Mouse (Mus musculus): ENCODE data around the gene Slc38a9. TPM values are rescaled to one million over a fixed set of nuclear protein-coding genes. Genes with fewer than 3 reads are reported as not detected.

Gene Slc38a9
- polyA plus RNA-seq, 1 experiment from 2014 or later = 11.2 TPM

DNA sequence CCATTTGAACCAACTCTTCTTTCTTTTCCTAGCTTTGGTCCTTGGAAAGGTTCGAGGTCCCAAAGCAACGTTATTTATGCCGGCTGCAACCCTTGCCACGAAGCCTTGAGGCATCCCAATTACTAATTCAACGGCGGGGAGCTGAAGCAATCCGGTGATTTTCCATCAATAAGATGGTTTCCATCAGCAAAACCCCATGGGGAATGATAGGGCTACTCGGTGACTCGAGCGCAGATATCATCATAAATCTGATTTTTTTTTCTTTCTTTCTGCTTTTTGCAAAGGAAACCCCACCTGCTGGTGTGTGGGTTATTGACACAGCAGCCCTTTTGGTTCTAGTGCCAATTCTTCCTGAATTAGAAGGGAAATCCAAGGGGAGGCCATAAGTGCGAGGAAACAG lies 111.7 kb downstream of the Slc38a9 start:
- H3K27me3 ChIP-seq = no peaks in the 10 kb centered on the region
- 67% methylated on average over 11 of the region's 11 CpGs for WGBS
- peaks cover 20% of the 10 kb centered on the region for H3K4me1 ChIP-seq (replicated peaks)
- H3K36me3 ChIP-seq = no peaks in the 10 kb centered on the region
- no peak overlapping the region for H3K27ac ChIP-seq
- ATAC-seq (replicated peaks; ENCODE audit: insufficient number of reproducible peaks, insufficient read depth, low FRiP score, low read depth) = no peak
- H3K4me2 ChIP-seq = no peak overlapping the region
- no peak overlapping the region for H3K9ac ChIP-seq
- H3K4me3 ChIP-seq = no peak overlapping the region
- peaks cover 3% of the 10 kb centered on the region; the same call in 1 of the 2 replicates for H3K9me3 ChIP-seq (replicated peaks)

DNA sequence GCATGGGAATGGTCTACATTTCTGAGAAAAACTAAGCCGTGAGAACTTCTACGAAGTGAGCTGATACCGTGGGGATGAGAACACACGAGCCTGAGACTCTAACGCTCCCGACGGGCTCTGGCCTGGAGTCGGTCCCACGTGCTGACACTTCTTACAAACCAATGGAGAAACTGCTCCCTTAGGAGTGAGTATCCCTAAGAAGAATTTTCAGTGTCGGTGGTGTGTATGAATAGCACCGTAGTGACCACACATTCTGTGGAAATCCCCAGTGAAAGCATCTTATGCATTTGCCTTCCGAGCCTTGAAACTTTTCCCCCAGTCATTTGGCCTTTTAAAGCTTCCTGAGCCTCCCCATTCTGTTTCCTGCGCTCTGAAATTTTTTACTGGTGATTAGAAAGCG lies 112.3 kb downstream of the Slc38a9 start:
- Histone ChIP-seq H3K36me3 (no peaks in the 10 kb centered on the region), H3K27me3 (no peaks in the 10 kb centered on the region), H3K27ac (no peak overlapping the region; the same call in 1 of the 2 replicates), H3K4me2 (no peak overlapping the region), H3K4me1 (replicated peaks) (peaks cover 20% of the 10 kb centered on the region), H3K9ac (no peak overlapping the region), H3K9me3 (replicated peaks) (no peaks in the 10 kb centered on the region), H3K4me3 (no peak overlapping the region)
- WGBS = 64% methylated on average over 14 of the region's 14 CpGs
- no peak for ATAC-seq (replicated peaks; ENCODE audit: insufficient number of reproducible peaks, insufficient read depth, low FRiP score, low read depth)

DNA sequence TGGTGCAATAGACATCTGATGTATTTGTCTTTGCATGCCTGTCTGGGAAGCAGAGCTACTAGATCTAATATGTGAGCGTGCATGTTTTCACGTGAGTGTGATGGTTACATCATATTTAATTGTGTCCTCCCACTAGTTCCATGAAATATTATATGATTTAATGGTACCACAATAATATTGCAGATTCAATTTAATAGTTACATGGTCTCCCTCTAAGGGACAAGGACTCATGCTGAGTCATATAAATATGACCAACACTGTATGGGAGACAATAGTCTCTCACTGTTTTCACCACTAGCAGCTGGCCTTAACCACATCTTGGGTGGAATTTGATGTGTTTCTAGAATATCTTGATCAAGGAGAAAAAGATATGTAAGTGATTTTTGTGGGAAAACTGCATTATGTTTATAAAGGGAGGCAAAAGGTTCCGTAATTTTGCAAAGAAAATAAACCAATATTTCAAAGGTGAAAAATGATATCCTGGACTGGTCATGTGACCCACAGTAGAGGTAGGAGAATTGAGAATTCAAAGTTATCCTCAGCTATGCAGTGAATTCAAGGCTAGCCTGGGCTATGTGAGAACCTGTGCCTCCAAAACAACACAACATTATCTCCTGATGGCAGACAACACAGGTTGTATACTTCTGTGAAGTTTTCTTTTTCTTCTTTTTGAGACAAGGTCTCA lies 113.6 kb downstream of the Slc38a9 start:
- no peak overlapping the region for H3K27ac ChIP-seq
- no peaks in the 10 kb centered on the region for H3K36me3 ChIP-seq
- 87% methylated on average over 3 of the region's 3 CpGs for WGBS
- H3K9ac ChIP-seq = no peak overlapping the region
- no peak overlapping the region for H3K4me3 ChIP-seq
- H3K4me1 ChIP-seq (replicated peaks) = peaks cover 20% of the 10 kb centered on the region
- H3K27me3 ChIP-seq = no peaks in the 10 kb centered on the region
- ATAC-seq (replicated peaks; ENCODE audit: insufficient number of reproducible peaks, insufficient read depth, low FRiP score, low read depth) = no peak
- H3K9me3 ChIP-seq (replicated peaks) = no peaks in the 10 kb centered on the region
- no peak overlapping the region for H3K4me2 ChIP-seq

DNA sequence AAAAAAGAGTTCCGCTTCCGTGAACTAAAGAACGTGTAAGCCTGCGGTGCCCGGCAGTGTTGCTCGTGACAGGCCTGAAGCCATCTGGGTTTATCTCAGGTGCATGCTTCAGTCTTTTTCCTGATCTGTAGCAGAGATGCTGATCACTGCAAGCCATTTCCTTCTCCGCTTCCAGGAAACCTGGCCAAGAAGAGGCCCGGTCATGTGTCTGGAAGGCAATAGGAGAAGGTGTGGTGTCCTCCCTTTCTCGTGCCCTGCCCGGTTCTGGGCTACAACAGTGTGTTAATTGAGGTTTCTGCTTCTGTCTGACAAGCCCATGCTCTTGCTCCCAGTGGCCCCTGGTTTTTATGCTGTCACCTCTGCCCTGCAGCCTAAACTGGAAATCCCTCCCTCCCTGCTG lies 115.3 kb downstream of the Slc38a9 start:
- Histone ChIP-seq H3K27me3 (no peaks in the 10 kb centered on the region), H3K9ac (no peak overlapping the region), H3K4me3 (no peak overlapping the region), H3K27ac (no peak overlapping the region), H3K9me3 (replicated peaks) (no peaks in the 10 kb centered on the region), H3K4me2 (no peak overlapping the region), H3K36me3 (no peaks in the 10 kb centered on the region), H3K4me1 (replicated peaks) (peaks cover 17% of the 10 kb centered on the region)
- WGBS = 82% methylated on average over 10 of the region's 10 CpGs
- ATAC-seq (replicated peaks; ENCODE audit: insufficient number of reproducible peaks, insufficient read depth, low FRiP score, low read depth) = no peak

DNA sequence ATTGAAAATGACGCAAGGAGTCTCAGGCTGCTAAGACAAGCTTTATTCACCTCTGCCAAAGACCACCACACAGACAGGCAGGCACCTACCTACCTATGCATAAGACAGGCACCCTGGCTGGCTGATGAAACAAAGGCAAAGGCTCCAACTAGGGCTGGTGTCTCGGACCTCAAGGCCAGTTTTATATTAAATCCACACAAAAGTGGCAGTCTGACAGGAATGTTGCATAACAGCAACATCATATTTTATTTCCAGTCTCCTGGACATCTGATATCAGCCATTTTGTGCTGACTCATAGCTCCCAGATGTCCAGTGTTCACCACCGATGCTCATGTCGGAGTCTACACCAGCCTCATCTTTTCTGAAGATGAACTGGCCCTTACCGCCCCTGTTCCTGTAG lies 117.9 kb downstream of the Slc38a9 start:
- no peak for ATAC-seq (replicated peaks; ENCODE audit: insufficient number of reproducible peaks, insufficient read depth, low FRiP score, low read depth)
- Histone ChIP-seq H3K27ac (no peak overlapping the region), H3K9me3 (replicated peaks) (no peaks in the 10 kb centered on the region), H3K4me2 (no peak overlapping the region), H3K27me3 (no peaks in the 10 kb centered on the region), H3K4me3 (no peak overlapping the region), H3K9ac (no peak overlapping the region), H3K36me3 (no peaks in the 10 kb centered on the region), H3K4me1 (replicated peaks) (no peaks in the 10 kb centered on the region)
- WGBS = 88% methylated on average over 5 of the region's 5 CpGs

DNA sequence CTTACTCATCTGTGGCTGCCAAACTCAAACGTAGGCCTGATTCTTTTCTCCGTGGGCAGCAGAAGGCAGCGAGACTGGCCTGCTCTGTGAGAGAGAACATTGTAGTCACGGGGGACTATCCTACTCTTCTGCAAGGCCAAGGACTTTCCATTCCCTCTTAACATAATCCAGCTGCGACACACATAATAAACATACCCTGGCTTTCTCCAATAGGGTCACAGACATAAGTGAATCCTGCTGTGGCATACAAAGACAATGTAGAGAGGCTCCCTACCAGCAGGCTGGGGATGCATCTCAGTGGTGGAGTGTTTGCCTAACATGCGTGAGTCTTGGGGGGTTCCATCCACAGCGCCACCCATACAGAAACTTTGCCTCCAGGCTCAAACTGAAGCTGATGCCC lies 124.8 kb downstream of the Slc38a9 start:
- no peak overlapping the region for H3K27ac ChIP-seq
- no peaks in the 10 kb centered on the region for H3K36me3 ChIP-seq
- ATAC-seq (replicated peaks; ENCODE audit: insufficient number of reproducible peaks, insufficient read depth, low FRiP score, low read depth) = no peak
- no peaks in the 10 kb centered on the region for H3K27me3 ChIP-seq
- H3K9me3 ChIP-seq (replicated peaks) = no peaks in the 10 kb centered on the region
- H3K4me3 ChIP-seq = no peak overlapping the region
- no peak overlapping the region for H3K9ac ChIP-seq
- H3K4me2 ChIP-seq = no peak overlapping the region
- 80% methylated on average over 7 of the region's 7 CpGs for WGBS
- no peaks in the 10 kb centered on the region for H3K4me1 ChIP-seq (replicated peaks)

DNA sequence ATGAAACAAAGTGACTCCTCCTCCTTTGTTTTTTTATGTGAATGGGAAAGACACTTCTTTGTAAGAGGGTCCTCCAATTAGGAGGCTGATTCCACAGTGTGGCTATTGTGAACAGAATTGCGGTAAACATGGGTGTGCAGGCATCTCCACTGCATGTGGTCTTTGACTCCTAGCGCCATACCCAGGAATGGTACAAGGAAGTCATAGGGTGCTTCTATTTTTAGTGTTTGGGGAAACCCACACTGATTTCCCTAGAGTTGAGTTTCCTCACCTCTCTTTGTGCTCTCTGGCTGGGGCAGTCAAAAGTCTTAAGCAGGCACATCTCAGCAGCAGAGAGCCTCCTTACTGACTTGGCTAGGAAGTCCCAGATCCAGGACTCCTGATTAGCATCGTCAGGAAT lies 125.6 kb downstream of the Slc38a9 start:
- ATAC-seq (replicated peaks; ENCODE audit: insufficient number of reproducible peaks, insufficient read depth, low FRiP score, low read depth) = no peak
- no peaks in the 10 kb centered on the region for H3K27me3 ChIP-seq

DNA sequence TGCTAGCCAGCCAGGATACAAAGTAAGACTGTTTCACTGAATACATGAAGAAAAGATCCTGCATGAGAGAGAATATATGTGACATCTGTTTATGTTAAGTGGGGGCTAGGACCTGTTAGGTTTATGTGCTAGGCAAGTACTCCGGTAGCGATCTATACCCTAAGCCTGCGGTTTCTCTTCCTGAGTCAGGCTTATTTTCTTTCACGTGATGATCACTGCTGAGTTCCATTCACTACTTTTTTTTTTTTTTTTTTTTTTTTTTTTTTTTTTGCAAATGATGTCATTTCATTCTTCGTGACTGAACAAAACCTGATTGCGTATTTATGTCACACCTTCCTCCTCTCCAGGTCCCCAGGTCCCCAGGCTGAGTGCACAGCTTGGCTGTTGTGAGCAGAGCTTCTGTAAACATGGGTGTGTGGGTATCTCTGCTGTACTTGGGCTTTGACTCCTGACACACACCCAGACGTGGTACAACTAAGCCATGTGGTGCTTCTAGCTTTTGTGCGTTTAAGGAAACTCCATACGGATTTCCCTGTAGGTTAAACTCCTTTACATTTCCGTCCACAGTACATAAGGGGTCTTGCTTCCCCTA lies 126.5 kb downstream of the Slc38a9 start:
- Histone ChIP-seq H3K36me3 (no peaks in the 10 kb centered on the region), H3K9me3 (replicated peaks) (no peaks in the 10 kb centered on the region), H3K27me3 (no peaks in the 10 kb centered on the region), H3K4me3 (no peak overlapping the region), H3K4me1 (replicated peaks) (no peaks in the 10 kb centered on the region), H3K27ac (no peak overlapping the region), H3K9ac (no peak overlapping the region), H3K4me2 (no peak overlapping the region)
- WGBS = 73% methylated on average over 10 of the region's 10 CpGs
- no peak for ATAC-seq (replicated peaks; ENCODE audit: insufficient number of reproducible peaks, insufficient read depth, low FRiP score, low read depth)

More for the DNA sequence above, 125.6 kb downstream of the Slc38a9 start:
- WGBS = 74% methylated on average over 3 of the region's 3 CpGs
- H3K4me2 ChIP-seq = no peak overlapping the region
- H3K4me3 ChIP-seq = no peak overlapping the region
- H3K9ac ChIP-seq = no peak overlapping the region
- no peaks in the 10 kb centered on the region for H3K36me3 ChIP-seq
- no peaks in the 10 kb centered on the region for H3K9me3 ChIP-seq (replicated peaks)
- no peak overlapping the region for H3K27ac ChIP-seq
- no peaks in the 10 kb centered on the region for H3K4me1 ChIP-seq (replicated peaks)

Other genes with a start within 250 kb of the Slc38a9 start
- 40.1 and 47.7 TPM in 2 replicates for gene Il6st, start 196.7 kb upstream of the Slc38a9 start, polyA plus RNA-seq (2015; fragmentation: Nextera tagmentation; extraction: Ambion mirVana)
- gene Il31ra, start 66.4 kb upstream of the Slc38a9 start, polyA plus RNA-seq (2015; fragmentation: Nextera tagmentation; extraction: Ambion mirVana) = 0.19 and 0.28 TPM in 2 replicates
- 0.38 and 0.52 TPM in 2 replicates for gene Ddx4, start 8.3 kb upstream of the Slc38a9 start, polyA plus RNA-seq (2015; fragmentation: Nextera tagmentation; extraction: Ambion mirVana)
- gene Plpp1, start 140.0 kb downstream of the Slc38a9 start, polyA plus RNA-seq (2015; fragmentation: Nextera tagmentation; extraction: Ambion mirVana) = 54.1 and 61.2 TPM in 2 replicates